8 mouse cellular contexts compared by ENCODE assay signal in the genomic region with DNA sequence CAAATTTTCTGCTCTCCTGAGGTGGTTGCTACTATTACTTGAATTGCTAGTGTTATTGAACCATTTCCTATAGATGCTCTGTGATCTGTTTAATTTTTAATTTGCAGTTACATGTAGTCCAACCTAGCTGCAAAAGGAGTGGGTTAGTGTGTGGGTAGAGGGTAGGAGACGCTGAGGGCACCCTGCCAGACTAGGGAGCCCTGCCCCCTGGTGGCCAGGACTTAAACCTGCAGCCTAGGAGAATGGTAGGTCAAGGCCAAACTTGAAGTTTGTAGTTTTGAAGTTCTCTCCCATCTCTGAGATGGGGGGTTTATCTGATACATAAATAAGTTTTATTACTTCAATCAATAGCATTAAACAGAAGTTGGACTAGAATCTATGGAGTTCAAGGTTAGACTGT. TPM values are rescaled to one million over a fixed set of nuclear protein-coding genes. Genes with fewer than 3 reads are reported as not detected.
A peak's percentile ranks its signal among the peaks of the same experiment; 100 is the strongest.
DNase-seq lines count a peak whose midpoint lies in the region; ATAC-seq and TF ChIP-seq lines count a peak whose summit lies in the region.
"Had no signal": no experiment of that assay in that cellular context is flagged by ENCODE, and none has a peak within 500 bp of the region (broad histone marks: within the 10 kb centered on the region; RNA-seq: fewer than 3 reads in every experiment).

No protein-coding gene starts in this region.

- H3K4me2 ChIP-seq in limb, embryonic 12.5 days = no peak overlapping the region
- H3K4me2 ChIP-seq: heart, embryonic 15.5 days had no signal

- no peak overlapping the region for H3K4me3 ChIP-seq in spleen, adult 2 months (ENCODE audit: extremely low read depth, insufficient read depth, insufficient read length)
- H3K4me3 ChIP-seq in limb, embryonic 12.5 days (replicated peaks) = no peak overlapping the region
- H3K4me3 ChIP-seq: heart, embryonic 15.5 days had no signal

- H3K36me3 ChIP-seq in spleen, adult 2 months (ENCODE audit: control insufficient read depth, insufficient read depth, low read length) = no peaks in the 10 kb centered on the region
- H3K36me3 ChIP-seq in limb, embryonic 12.5 days = no peaks in the 10 kb centered on the region
- H3K36me3 ChIP-seq: heart, embryonic 15.5 days had no signal

- H3K27me3 ChIP-seq in spleen, adult 2 months (ENCODE audit: control insufficient read depth, insufficient read depth, low read length) = no peaks in the 10 kb centered on the region; the same call in 1 of the 2 replicates
- peaks cover 24% of the 10 kb centered on the region for H3K27me3 ChIP-seq in limb, embryonic 12.5 days

- H3K4me1 ChIP-seq in spleen, adult 2 months (ENCODE audit: control insufficient read depth, insufficient read depth, insufficient read length) = no peaks in the 10 kb centered on the region
- no peaks in the 10 kb centered on the region for H3K4me1 ChIP-seq in limb, embryonic 12.5 days (replicated peaks)
- H3K4me1 ChIP-seq: heart, embryonic 15.5 days had no signal

- H3K9me3 ChIP-seq in limb, embryonic 12.5 days = no peaks in the 10 kb centered on the region
- H3K9me3 ChIP-seq: heart, embryonic 15.5 days had no signal

- TF ChIP-seq POLR2A in spleen, adult 2 months (IDR thresholded peaks at IDR 0.05; ENCODE audit: low read depth, low read length) = no peak

- H3K9ac ChIP-seq in limb, embryonic 12.5 days (replicated peaks) = no peak overlapping the region
- H3K9ac ChIP-seq: heart, embryonic 15.5 days had no signal

- DNase-seq in spleen, adult 2 months (ENCODE audit: low read depth in 1 of 2, low spot score in 2 of 2) = peak in 1 of 2 experiments; percentile 55
- no peak for DNase-seq in spleen, adult 12 weeks (ENCODE audit: low spot score)
- peak; percentile 67 for DNase-seq in adrenal gland, adult 2 months
- peak; percentile 70 for DNase-seq in embryo, embryonic 11 days
- peak; percentile 62 to 78 for DNase-seq in heart, postnatal 36 days

- ATAC-seq in limb, embryonic 12.5 days (ENCODE audit: insufficient number of reproducible peaks, insufficient read depth, low FRiP score, low TSS enrichment, low read depth) = 0 out of 2 replicates have a peak, but pooled peaks have one; percentile 54
- peak; percentile 94 for ATAC-seq in neutrophil, adult 5-6 weeks (ENCODE audit: extremely low read depth, insufficient number of reproducible peaks, low FRiP score, poor library complexity, severe bottlenecking)

- intact Hi-C loops in heart, postnatal 36 days (cut with DNase I) = loop anchor here (1.0 kb wide), 1 partner anchor 310 kb away; no protein-coding TSS in a partner anchor

- H3K27ac ChIP-seq in spleen, adult 2 months (ENCODE audit: insufficient read depth, low read length) = no peak overlapping the region
- H3K27ac ChIP-seq in limb, embryonic 12.5 days = no peak overlapping the region
- H3K27ac ChIP-seq: heart, embryonic 15.5 days had no signal

- WGBS in spleen, adult 2 months = 6% methylated on average over 1 of the region's 1 CpGs
- 0% methylated on average over 1 of the region's 1 CpGs for WGBS in limb, embryonic 12.5 days

- peak; percentile 90; the same call in 1 of the 2 replicates for TF ChIP-seq CTCF in spleen, adult 2 months (IDR thresholded peaks at IDR 0.05; ENCODE audit: extremely low read depth, insufficient read depth, insufficient read length, insufficient replicate concordance)

RNA-seq across cellular contexts. Expression of a gene that starts 16.5 kb away (rescaled TPM):
- polyA plus RNA-seq in spleen, adult 2 months (2012; rRNA removed) = 6.7 and 7.3 TPM in 2 replicates
- total RNA-seq in adrenal gland, adult 2 months (2021) = 1 to 10 TPM; 1.0 to 1.1 TPM
- polyA plus RNA-seq in adrenal gland, adult 2 months (2012; rRNA removed) = 0.99 and 1.1 TPM in 2 replicates
- under 1 TPM; 0.05 to 0.11 TPM for total RNA-seq in heart, postnatal 36 days (2021)
- polyA plus RNA-seq in limb, embryonic 12.5 days (2016; fragmentation: Nextera tagmentation; extraction: Ambion mirVana) = 0.04 and 0.05 TPM in 2 replicates
- not detected in 2 replicates for total RNA-seq in neutrophil, adult 5-6 weeks (2017)

RNA-seq across cellular contexts. Expression of a gene that starts 18.8 kb away (rescaled TPM):
- polyA plus RNA-seq in spleen, adult 2 months (2012; rRNA removed) = 8.8 and 11.5 TPM in 2 replicates
- total RNA-seq in adrenal gland, adult 2 months (2021) = 10 to 100 TPM in 1 of 2 experiments, 1 to 10 TPM in 1; 9.2 to 11.2 TPM
- 10.4 and 11.0 TPM in 2 replicates for polyA plus RNA-seq in adrenal gland, adult 2 months (2012; rRNA removed)
- total RNA-seq in heart, postnatal 36 days (2021) = 1 to 10 TPM; 4.4 to 4.8 TPM
- 9.3 and 9.8 TPM in 2 replicates for polyA plus RNA-seq in limb, embryonic 12.5 days (2016; fragmentation: Nextera tagmentation; extraction: Ambion mirVana)
- total RNA-seq in neutrophil, adult 5-6 weeks (2017) = 25.0 and 27.8 TPM in 2 replicates

RNA-seq across cellular contexts. Expression of a gene that starts 28.4 kb away (rescaled TPM):
- 2.1 and 3.9 TPM in 2 replicates for polyA plus RNA-seq in spleen, adult 2 months (2012; rRNA removed)
- total RNA-seq in adrenal gland, adult 2 months (2021) = under 1 TPM; 0.09 to 0.17 TPM
- polyA plus RNA-seq in adrenal gland, adult 2 months (2012; rRNA removed) = 0.67 and 0.85 TPM in 2 replicates
- not detected for total RNA-seq in heart, postnatal 36 days (2021)
- not detected in 2 replicates for polyA plus RNA-seq in limb, embryonic 12.5 days (2016; fragmentation: Nextera tagmentation; extraction: Ambion mirVana)
- total RNA-seq in neutrophil, adult 5-6 weeks (2017) = not detected in 2 replicates
- polyA plus RNA-seq: heart, embryonic 15.5 days had no signal

RNA-seq across cellular contexts. Expression of a gene that starts 59.7 kb away (rescaled TPM):
- polyA plus RNA-seq in spleen, adult 2 months (2012; rRNA removed) = 3.1 and 3.9 TPM in 2 replicates
- total RNA-seq in adrenal gland, adult 2 months (2021) = 100 to 1,000 TPM; 126 to 247 TPM
- 57.3 and 85.0 TPM in 2 replicates for polyA plus RNA-seq in adrenal gland, adult 2 months (2012; rRNA removed)
- 100 to 1,000 TPM; 604 to 624 TPM for total RNA-seq in heart, postnatal 36 days (2021)
- 5.1 and 5.4 TPM in 2 replicates for polyA plus RNA-seq in limb, embryonic 12.5 days (2016; fragmentation: Nextera tagmentation; extraction: Ambion mirVana)
- not detected in 2 replicates for total RNA-seq in neutrophil, adult 5-6 weeks (2017)
